Comparison of ENCODE assay signal across 22 mouse cellular contexts in genomic region chr6:93348141-93348540, GRCm38 (mm10).
DNase-seq lines count a peak whose midpoint lies in the region; ATAC-seq and TF ChIP-seq lines count a peak whose summit lies in the region.
"Had no signal": no experiment of that assay in that cellular context is flagged by ENCODE, and none has a peak within 500 bp of the region (broad histone marks: within the 10 kb centered on the region; RNA-seq: fewer than 3 reads in every experiment).

No protein-coding gene starts in this region.

- ATAC-seq in kidney, embryonic 15.5 days (replicated peaks; ENCODE audit: low FRiP score), result no peak
- ATAC-seq in liver, postnatal 0 days, result no peak
- ATAC-seq: activated CD4-positive, CD25-positive, alpha-beta regulatory T cell, adult 4 months; CD4-positive, CD25-positive, alpha-beta regulatory T cell, adult 4 months; Patski had no signal

- WGBS in kidney, adult 2 months, result 63% methylated on average over 3 of the region's 3 CpGs
- WGBS in kidney, embryonic 15.5 days, result 89% methylated on average over 3 of the region's 3 CpGs
- 65% methylated on average over 3 of the region's 3 CpGs for WGBS in liver, adult 2 months
- WGBS in liver, postnatal 0 days (ENCODE audit: insufficient replicate concordance), result 73% methylated on average over 3 of the region's 3 CpGs

- no peak for TF ChIP-seq CTCF in kidney, adult 2 months (conservative IDR thresholded peaks at IDR 0.05; ENCODE audit: insufficient read depth, insufficient read length, low read depth, low read length)
- no peak for TF ChIP-seq CTCF in layer of hippocampus, adult 2 months (conservative IDR thresholded peaks at IDR 0.05)
- TF ChIP-seq CTCF in liver, adult 2 months (IDR thresholded peaks at IDR 0.05; ENCODE audit: low read depth, low read length), result no peak
- no peak for TF ChIP-seq CTCF in liver, postnatal 0 days (IDR thresholded peaks at IDR 0.05; ENCODE audit: low read depth)

- peaks cover 5% of the 10 kb centered on the region; the same call in 1 of the 2 replicates for H3K4me1 ChIP-seq in kidney, adult 2 months (ENCODE audit: control insufficient read depth, insufficient read depth, low read length)
- no peaks in the 10 kb centered on the region for H3K4me1 ChIP-seq in kidney, embryonic 15.5 days
- H3K4me1 ChIP-seq in liver, adult 2 months (ENCODE audit: control insufficient read depth, insufficient read depth, low read length), result no peaks in the 10 kb centered on the region
- H3K4me1 ChIP-seq in liver, postnatal 0 days (ENCODE audit: insufficient read depth), result no peaks in the 10 kb centered on the region

- no peak overlapping the region for H3K27ac ChIP-seq in kidney, adult 2 months (ENCODE audit: insufficient read depth, low read depth, low read length)
- H3K27ac ChIP-seq in kidney, embryonic 15.5 days, result no peak overlapping the region
- H3K27ac ChIP-seq in layer of hippocampus, adult 2 months, result peak overlapping the region; percentile 56; the same call in 1 of the 2 replicates
- no peak overlapping the region for H3K27ac ChIP-seq in liver, adult 2 months (replicated peaks; ENCODE audit: insufficient read depth, low read depth, low read length)
- H3K27ac ChIP-seq in liver, postnatal 0 days (ENCODE audit: low read depth), result no peak overlapping the region

- no peak for TF ChIP-seq POLR2A in kidney, adult 2 months (IDR thresholded peaks at IDR 0.05; ENCODE audit: low read depth, low read length)
- no peak for TF ChIP-seq POLR2A in liver, adult 2 months (IDR thresholded peaks at IDR 0.05; ENCODE audit: extremely low read depth, insufficient read depth, low read length)

- H3K9me3 ChIP-seq in kidney, embryonic 15.5 days (replicated peaks), result no peaks in the 10 kb centered on the region
- H3K9me3 ChIP-seq in liver, postnatal 0 days (ENCODE audit: low read length), result no peaks in the 10 kb centered on the region
- H3K9me3 ChIP-seq: G1E had no signal

- no peak overlapping the region for H3K4me3 ChIP-seq in kidney, adult 2 months (ENCODE audit: insufficient read depth, low read depth, low read length)
- no peak overlapping the region for H3K4me3 ChIP-seq in kidney, embryonic 15.5 days (replicated peaks)
- H3K4me3 ChIP-seq in layer of hippocampus, adult 2 months, result no peak overlapping the region
- no peak overlapping the region for H3K4me3 ChIP-seq in liver, adult 2 months (ENCODE audit: insufficient read depth, low read depth, low read length)
- no peak overlapping the region for H3K4me3 ChIP-seq in liver, postnatal 0 days (ENCODE audit: low read depth, low read length)

- peak; percentile 67 for DNase-seq in kidney, adult 2 months
- DNase-seq in kidney, adult 18-20 months, result no peak
- DNase-seq in kidney, adult 9 months, result peak; percentile 72
- DNase-seq in layer of hippocampus, adult 2 months (ENCODE audit: low spot score in 2 of 2), result no peak
- DNase-seq in layer of hippocampus, postnatal 10 days (ENCODE audit: low spot score in 2 of 2), result no peak
- DNase-seq in liver, adult 2 months (ENCODE audit: extremely low read depth, low read depth, low spot score), result peak; percentile 45
- DNase-seq in liver, postnatal 0 days, result no peak
- DNase-seq: adrenal gland, adult 2 months; adrenal gland, adult 8-10 months; adrenal gland, postnatal 10 days; adrenal gland, postnatal 14 days; adrenal gland, postnatal 25 days; adrenal gland, postnatal 36 days; B cell, adult 2 months; cerebellum, adult 11 months; cerebellum, adult 11-12 months had no signal

- no peak overlapping the region for H3K4me2 ChIP-seq in kidney, embryonic 15.5 days
- H3K4me2 ChIP-seq in liver, postnatal 0 days (ENCODE audit: low read depth, low read length), result no peak overlapping the region

- no peaks in the 10 kb centered on the region for H3K79me2 ChIP-seq in liver, adult 2 months (ENCODE audit: control insufficient read depth, insufficient read depth, low read length)

- no peaks in the 10 kb centered on the region for H3K36me3 ChIP-seq in kidney, adult 2 months (ENCODE audit: control insufficient read depth, insufficient read depth, low read length)
- no peaks in the 10 kb centered on the region for H3K36me3 ChIP-seq in kidney, embryonic 15.5 days
- no peaks in the 10 kb centered on the region for H3K36me3 ChIP-seq in liver, adult 2 months (ENCODE audit: control insufficient read depth, insufficient read depth, low read length)
- H3K36me3 ChIP-seq in liver, postnatal 0 days (replicated peaks; ENCODE audit: insufficient read depth, low read length), result no peaks in the 10 kb centered on the region
- H3K36me3 ChIP-seq: G1E had no signal

- no peak overlapping the region for H3K9ac ChIP-seq in kidney, embryonic 15.5 days
- no peak overlapping the region for H3K9ac ChIP-seq in liver, adult 2 months (ENCODE audit: low read depth, low read length)
- no peak overlapping the region for H3K9ac ChIP-seq in liver, postnatal 0 days (replicated peaks)

- no peaks in the 10 kb centered on the region for H3K27me3 ChIP-seq in kidney, adult 2 months (replicated peaks; ENCODE audit: control insufficient read depth, insufficient read depth, low read length)
- H3K27me3 ChIP-seq in kidney, embryonic 15.5 days, result no peaks in the 10 kb centered on the region
- no peaks in the 10 kb centered on the region for H3K27me3 ChIP-seq in liver, adult 2 months (ENCODE audit: control insufficient read depth, insufficient read depth, low read length)
- no peaks in the 10 kb centered on the region for H3K27me3 ChIP-seq in liver, postnatal 0 days (ENCODE audit: insufficient read depth, low read length)
- H3K27me3 ChIP-seq: CH12.LX had no signal

- no peak for TF ChIP-seq EP300 in liver, postnatal 0 days (IDR thresholded peaks at IDR 0.05; ENCODE audit: low read depth)

Comparison
In these comparisons a context has a peak if more than half of its experiments do, and no peak if none do; other contexts are left out.
1. DNase-seq: peak in kidney, adult 2 months (single experiment), kidney, adult 9 months (single experiment) and liver, adult 2 months (single experiment); none in kidney, adult 18-20 months (single experiment), layer of hippocampus, adult 2 months (0 of 2), layer of hippocampus, postnatal 10 days (0 of 2) and liver, postnatal 0 days (single experiment).